Mouse (Mus musculus) thymus, adult 2 months (tissue): ENCODE data around the gene Tll2.

Source experiments
- CTCF ChIP-seq: fragments of 200-500 bp; IDR thresholded peaks from 2 replicates; pipeline ENCODE4 v1.5.1; 2012; ENCODE audit warnings: mild to moderate bottlenecking, control low read depth, low read length, moderate library complexity, borderline replicate concordance; ENCODE audit not compliant: control insufficient read depth, poor library complexity, insufficient read depth; ENCODE audit errors: extremely low read depth
- POLR2A ChIP-seq: fragments of 200-500 bp; IDR thresholded peaks from 2 replicates; pipeline ENCODE4 v1.6.1; 2012; ENCODE audit warnings: mild to moderate bottlenecking, low read length, control low read depth, moderate library complexity; ENCODE audit not compliant: control insufficient read depth, poor library complexity, insufficient read depth; ENCODE audit errors: extremely low read depth

GRCm38 (mm10) chr19:41152462-41152861 is 54.2 kb downstream of the Tll2 start:
- no peak for TF ChIP-seq POLR2A
- no peak for TF ChIP-seq CTCF
